20 mouse cellular contexts compared by ENCODE assay signal in genomic region chr11:100140966-100141365, GRCm38 (mm10). TPM values are rescaled to one million over a fixed set of nuclear protein-coding genes. Genes with fewer than 3 reads are reported as not detected.
A peak's percentile ranks its signal among the peaks of the same experiment; 100 is the strongest.
DNase-seq lines count a peak whose midpoint lies in the region; ATAC-seq and TF ChIP-seq lines count a peak whose summit lies in the region.
"Had no signal": no experiment of that assay in that cellular context is flagged by ENCODE, and none has a peak within 500 bp of the region (broad histone marks: within the 10 kb centered on the region; RNA-seq: fewer than 3 reads in every experiment).

No protein-coding gene starts in this region.

- no peaks in the 10 kb centered on the region for H3K9me3 ChIP-seq in kidney, embryonic 14.5 days (ENCODE audit: control insufficient read depth, low read length)
- H3K9me3 ChIP-seq in embryonic facial prominence, embryonic 10.5 days, result no peaks in the 10 kb centered on the region
- H3K9me3 ChIP-seq: forebrain, embryonic 12.5 days; hindbrain, embryonic 12.5 days; liver, embryonic 15.5 days; midbrain, embryonic 15.5 days had no signal

- ATAC-seq in kidney, embryonic 14.5 days (ENCODE audit: low FRiP score, low TSS enrichment), result no peak
- no peak for ATAC-seq in inflammation-experienced regulatory T-cells, adult 6 months
- ATAC-seq: lung, postnatal 0 days; midbrain, embryonic 15.5 days had no signal

- H3K9ac ChIP-seq in kidney, embryonic 14.5 days (ENCODE audit: low read depth, low read length), result no peak overlapping the region
- H3K9ac ChIP-seq: forebrain, embryonic 12.5 days; hindbrain, embryonic 12.5 days; liver, embryonic 15.5 days; midbrain, embryonic 15.5 days had no signal

- no peaks in the 10 kb centered on the region for H3K36me3 ChIP-seq in kidney, embryonic 14.5 days (ENCODE audit: control insufficient read depth, insufficient read depth, low read length)
- peaks cover 42% of the 10 kb centered on the region for H3K36me3 ChIP-seq in small intestine, adult 2 months (ENCODE audit: control insufficient read depth, insufficient read depth, low read length)
- no peaks in the 10 kb centered on the region for H3K36me3 ChIP-seq in embryonic facial prominence, embryonic 10.5 days (replicated peaks)
- H3K36me3 ChIP-seq: forebrain, embryonic 12.5 days; hindbrain, embryonic 12.5 days; liver, embryonic 15.5 days; midbrain, embryonic 15.5 days had no signal

- H3K4me1 ChIP-seq in kidney, embryonic 14.5 days (ENCODE audit: control insufficient read depth, insufficient read depth, low read length), result peaks cover 24% of the 10 kb centered on the region; the same call in 1 of the 2 replicates
- peaks cover 36% of the 10 kb centered on the region for H3K4me1 ChIP-seq in small intestine, adult 2 months (ENCODE audit: control insufficient read depth, insufficient read depth, insufficient read length, low read length)
- H3K4me1 ChIP-seq in embryonic facial prominence, embryonic 10.5 days, result peaks cover 61% of the 10 kb centered on the region
- H3K4me1 ChIP-seq: liver, embryonic 15.5 days; megakaryocyte, embryonic 14.5 days had no signal

- TF ChIP-seq POLR2A in brain, embryonic 14.5 days (IDR thresholded peaks at IDR 0.05; ENCODE audit: borderline replicate concordance, extremely low read depth, insufficient read depth, insufficient read length, poor library complexity, severe bottlenecking), result no peak
- TF ChIP-seq POLR2A in small intestine, adult 2 months (IDR thresholded peaks at IDR 0.05; ENCODE audit: low read depth, low read length), result no peak

- no peak overlapping the region for H3K4me3 ChIP-seq in kidney, embryonic 14.5 days (ENCODE audit: low read length)
- peak overlapping the region; percentile 55 for H3K4me3 ChIP-seq in small intestine, adult 2 months (ENCODE audit: low read depth, low read length)
- no peak overlapping the region for H3K4me3 ChIP-seq in embryonic facial prominence, embryonic 10.5 days
- H3K4me3 ChIP-seq: forebrain, embryonic 12.5 days; hindbrain, embryonic 12.5 days; liver, embryonic 15.5 days; megakaryocyte, embryonic 14.5 days; midbrain, embryonic 15.5 days had no signal

- H3K27ac ChIP-seq in kidney, embryonic 14.5 days (ENCODE audit: low read depth, low read length), result no peak overlapping the region
- peak overlapping the region; percentile 90 for H3K27ac ChIP-seq in small intestine, adult 2 months (ENCODE audit: insufficient read depth, low read depth, low read length)
- no peak overlapping the region for H3K27ac ChIP-seq in embryonic facial prominence, embryonic 10.5 days (replicated peaks)
- H3K27ac ChIP-seq: forebrain, embryonic 12.5 days; hindbrain, embryonic 12.5 days; liver, embryonic 15.5 days; midbrain, embryonic 15.5 days had no signal

- H3K27me3 ChIP-seq in kidney, embryonic 14.5 days (ENCODE audit: control insufficient read depth, insufficient read depth, low read length), result peaks cover 13% of the 10 kb centered on the region
- no peaks in the 10 kb centered on the region for H3K27me3 ChIP-seq in small intestine, adult 2 months (ENCODE audit: control insufficient read depth, insufficient read depth, low read length)
- peaks cover 26% of the 10 kb centered on the region for H3K27me3 ChIP-seq in embryonic facial prominence, embryonic 10.5 days (replicated peaks; ENCODE audit: low read depth, poor library complexity, severe bottlenecking)

- DNase-seq in adrenal gland, postnatal 10 days, result peak; percentile 21
- DNase-seq in adrenal gland, postnatal 4 days (ENCODE audit: low spot score in 2 of 2), result no peak
- DNase-seq in kidney, adult 18-20 months, result peak; percentile 10
- DNase-seq in brain, embryonic 14.5 days (ENCODE audit: low read depth), result peak; percentile 11
- DNase-seq in embryonic facial prominence, embryonic 10.5 days (ENCODE audit: low spot score), result no peak
- DNase-seq: cerebellum, postnatal 25 days; retina, postnatal 1 day; thymus, postnatal 14 days had no signal

- TF ChIP-seq CTCF in brain, embryonic 14.5 days (IDR thresholded peaks at IDR 0.05; ENCODE audit: borderline replicate concordance, extremely low read depth, insufficient read depth, insufficient read length), result no peak
- TF ChIP-seq CTCF in small intestine, adult 2 months (IDR thresholded peaks at IDR 0.05; ENCODE audit: extremely low read depth, insufficient read length, insufficient replicate concordance, low read depth, low read length), result no peak

- no peak overlapping the region for H3K4me2 ChIP-seq in kidney, embryonic 14.5 days (replicated peaks; ENCODE audit: low read depth, low read length)
- H3K4me2 ChIP-seq: forebrain, embryonic 12.5 days; hindbrain, embryonic 12.5 days; liver, embryonic 15.5 days; midbrain, embryonic 15.5 days had no signal

- WGBS in kidney, embryonic 14.5 days, result 61% methylated on average over 21 of the region's 21 CpGs
- 29% methylated on average over 21 of the region's 21 CpGs for WGBS in small intestine, adult 2 months
- WGBS in embryonic facial prominence, embryonic 10.5 days, result 89% methylated on average over 21 of the region's 21 CpGs

RNA-seq across cellular contexts. Expression of gene Krt15, which starts 5.2 kb away (rescaled TPM):
- total RNA-seq in adrenal gland, postnatal 10 days (2021), result not detected
- total RNA-seq in adrenal gland, postnatal 4 days (2021), result under 1 TPM in 1 of 2 experiments, not detected in 1; 0.31 TPM
- 0.96 and 1.2 TPM in 2 replicates for polyA plus RNA-seq in kidney, embryonic 14.5 days (2014; fragmentation: Nextera tagmentation; extraction: Ambion mirVana)
- 12.2 and 14.4 TPM in 2 replicates for polyA plus RNA-seq in brain, embryonic 14.5 days (2012; rRNA removed)
- polyA plus RNA-seq in small intestine, adult 2 months (2012; rRNA removed), result 0.32 and 1.1 TPM in 2 replicates
- not detected for polyA plus RNA-seq in inflammation-experienced regulatory T-cells, adult 6 months (2017; shearing (Covaris generic))
- 2.8 and 8.6 TPM in 2 replicates for polyA plus RNA-seq in embryonic facial prominence, embryonic 10.5 days (2016; fragmentation: Nextera tagmentation; extraction: Ambion mirVana)
- total RNA-seq: left cerebral cortex, postnatal 14 days had no signal

RNA-seq across cellular contexts. Expression of gene Krt19, which starts 7.5 kb away (rescaled TPM):
- 10 to 100 TPM in 1 of 2 experiments, 1 to 10 TPM in 1; 9.5 to 11.0 TPM for total RNA-seq in adrenal gland, postnatal 10 days (2021)
- 10 to 100 TPM; 11.1 to 12.7 TPM for total RNA-seq in adrenal gland, postnatal 4 days (2021)
- polyA plus RNA-seq in kidney, embryonic 14.5 days (2014; fragmentation: Nextera tagmentation; extraction: Ambion mirVana), result 24.2 and 31.4 TPM in 2 replicates
- polyA plus RNA-seq in brain, embryonic 14.5 days (2012; rRNA removed), result 5.4 and 6.3 TPM in 2 replicates
- 1,218 and 2,324 TPM in 2 replicates for polyA plus RNA-seq in small intestine, adult 2 months (2012; rRNA removed)
- not detected for polyA plus RNA-seq in inflammation-experienced regulatory T-cells, adult 6 months (2017; shearing (Covaris generic))
- 16.1 and 18.2 TPM in 2 replicates for polyA plus RNA-seq in embryonic facial prominence, embryonic 10.5 days (2016; fragmentation: Nextera tagmentation; extraction: Ambion mirVana)

RNA-seq across cellular contexts. Expression of gene Krt13, which starts 19.6 kb away (rescaled TPM):
- not detected for total RNA-seq in adrenal gland, postnatal 10 days (2021)
- total RNA-seq in adrenal gland, postnatal 4 days (2021), result not detected
- polyA plus RNA-seq in kidney, embryonic 14.5 days (2014; fragmentation: Nextera tagmentation; extraction: Ambion mirVana), result not detected in 2 replicates
- polyA plus RNA-seq in brain, embryonic 14.5 days (2012; rRNA removed), result not detected in 2 replicates
- 1.0 TPM in 1 of 2 replicates, not detected in the other for polyA plus RNA-seq in small intestine, adult 2 months (2012; rRNA removed)
- not detected for polyA plus RNA-seq in inflammation-experienced regulatory T-cells, adult 6 months (2017; shearing (Covaris generic))
- polyA plus RNA-seq in embryonic facial prominence, embryonic 10.5 days (2016; fragmentation: Nextera tagmentation; extraction: Ambion mirVana), result not detected in 2 replicates
- total RNA-seq: left cerebral cortex, postnatal 14 days had no signal
- polyA plus RNA-seq: forebrain, embryonic 12.5 days; heart, postnatal 0 days; hindbrain, embryonic 12.5 days; liver, embryonic 15.5 days; midbrain, embryonic 15.5 days had no signal

RNA-seq across cellular contexts. Expression of gene Krt36, which starts 35.5 kb away (rescaled TPM):
- under 1 TPM; 0.21 to 0.51 TPM for total RNA-seq in adrenal gland, postnatal 10 days (2021)
- under 1 TPM in 1 of 2 experiments, not detected in 1; 0.48 TPM for total RNA-seq in adrenal gland, postnatal 4 days (2021)
- 1.4 and 1.5 TPM in 2 replicates for polyA plus RNA-seq in kidney, embryonic 14.5 days (2014; fragmentation: Nextera tagmentation; extraction: Ambion mirVana)
- not detected in 2 replicates for polyA plus RNA-seq in brain, embryonic 14.5 days (2012; rRNA removed)
- polyA plus RNA-seq in small intestine, adult 2 months (2012; rRNA removed), result not detected in 2 replicates
- polyA plus RNA-seq in inflammation-experienced regulatory T-cells, adult 6 months (2017; shearing (Covaris generic)), result not detected
- 0.09 TPM in 1 of 2 replicates, not detected in the other for polyA plus RNA-seq in embryonic facial prominence, embryonic 10.5 days (2016; fragmentation: Nextera tagmentation; extraction: Ambion mirVana)
- total RNA-seq: left cerebral cortex, postnatal 14 days; neutrophil, adult 5-6 weeks had no signal
- polyA plus RNA-seq: forebrain, embryonic 12.5 days; heart, postnatal 0 days; hindbrain, embryonic 12.5 days; liver, embryonic 15.5 days; midbrain, embryonic 15.5 days had no signal

RNA-seq across cellular contexts. Expression of gene Krt35, which starts 44.9 kb away (rescaled TPM):
- not detected for total RNA-seq in adrenal gland, postnatal 10 days (2021)
- total RNA-seq in adrenal gland, postnatal 4 days (2021), result not detected
- polyA plus RNA-seq in kidney, embryonic 14.5 days (2014; fragmentation: Nextera tagmentation; extraction: Ambion mirVana), result not detected in 2 replicates
- not detected in 2 replicates for polyA plus RNA-seq in brain, embryonic 14.5 days (2012; rRNA removed)
- polyA plus RNA-seq in small intestine, adult 2 months (2012; rRNA removed), result not detected in 2 replicates
- not detected for polyA plus RNA-seq in inflammation-experienced regulatory T-cells, adult 6 months (2017; shearing (Covaris generic))
- not detected in 2 replicates for polyA plus RNA-seq in embryonic facial prominence, embryonic 10.5 days (2016; fragmentation: Nextera tagmentation; extraction: Ambion mirVana)
- total RNA-seq: left cerebral cortex, postnatal 14 days; neutrophil, adult 5-6 weeks had no signal
- polyA plus RNA-seq: forebrain, embryonic 12.5 days; heart, postnatal 0 days; hindbrain, embryonic 12.5 days; liver, embryonic 15.5 days; lung, postnatal 0 days; midbrain, embryonic 15.5 days had no signal

Comparison
In these comparisons a context has a peak if more than half of its experiments do, and no peak if none do; other contexts are left out.
1. DNase-seq: peak in adrenal gland, postnatal 10 days (single experiment), kidney, adult 18-20 months (single experiment) and brain, embryonic 14.5 days (single experiment); none in adrenal gland, postnatal 4 days (0 of 2) and embryonic facial prominence, embryonic 10.5 days (single experiment).
2. RNA of gene Krt19, which starts 7.5 kb away (polyA plus RNA-seq): 1,218 to 2,324 TPM in small intestine, adult 2 months; 24.2 to 31.4 TPM in kidney, embryonic 14.5 days, 16.1 to 18.2 TPM in embryonic facial prominence, embryonic 10.5 days, 5.4 to 6.3 TPM in brain, embryonic 14.5 days and not detected in inflammation-experienced regulatory T-cells, adult 6 months; every median in the first group is over 10 times any median in the second.